Mouse (Mus musculus): ENCODE measurements around the gene Kap. TPM values are rescaled to one million over a fixed set of nuclear protein-coding genes. Genes with fewer than 3 reads are reported as not detected.
A peak's percentile ranks its signal among the peaks of the same experiment; 100 is the strongest.
"Not testable (repeated sequence)": the region's sequence is repeated elsewhere in the genome, so short reads cannot be mapped to it uniquely, and the experiment has no call there.

Kap gene
- polyA plus RNA-seq, 1 experiment from 2014 or later, result not detected

DNA sequence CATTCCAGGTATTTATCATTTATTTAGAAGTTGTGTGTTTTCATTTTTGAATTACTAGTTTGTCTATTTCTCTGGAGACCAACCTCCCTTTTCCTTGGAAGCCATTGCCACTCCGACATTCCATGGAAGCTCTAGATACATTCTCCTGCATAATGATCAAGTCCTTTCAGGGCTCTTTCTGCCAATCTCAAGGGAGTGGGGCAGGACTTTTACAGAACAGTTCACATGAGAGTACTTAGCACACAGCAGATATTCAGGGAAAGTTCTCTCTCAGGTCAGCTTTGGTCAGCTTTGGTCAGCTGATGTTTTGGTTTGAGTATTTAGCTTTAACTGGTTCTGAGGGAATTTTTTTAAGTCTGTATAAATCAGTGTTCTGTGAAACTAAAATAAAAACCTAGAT, 14.8 kb upstream of the Kap start:
- H3K4me2 ChIP-seq (replicated peaks; ENCODE audit: low read depth, low read length), result no peak overlapping the region
- H3K36me3 ChIP-seq (ENCODE audit: insufficient read depth, low read length), result no peaks in the 10 kb centered on the region
- H3K27me3 ChIP-seq (replicated peaks; ENCODE audit: insufficient read depth, low read length), result no peaks in the 10 kb centered on the region
- no peaks in the 10 kb centered on the region for H3K4me1 ChIP-seq (ENCODE audit: insufficient read depth, low read depth, low read length)
- no peak for TF ChIP-seq CTCF (IDR thresholded peaks at IDR 0.05)
- TF ChIP-seq EP300 (IDR thresholded peaks at IDR 0.05), result no peak
- DNase-seq (ENCODE audit: low spot score) (no peak), ATAC-seq (no peak)
- no peak overlapping the region for H3K9ac ChIP-seq (replicated peaks; ENCODE audit: low read depth)
- no peak overlapping the region for H3K27ac ChIP-seq (ENCODE audit: low read length)
- WGBS, result 84% methylated on average over 1 of the region's 1 CpGs
- H3K4me3 ChIP-seq (ENCODE audit: low read depth, low read length), result no peak overlapping the region
- no peaks in the 10 kb centered on the region for H3K9me3 ChIP-seq (ENCODE audit: low read length)

DNA sequence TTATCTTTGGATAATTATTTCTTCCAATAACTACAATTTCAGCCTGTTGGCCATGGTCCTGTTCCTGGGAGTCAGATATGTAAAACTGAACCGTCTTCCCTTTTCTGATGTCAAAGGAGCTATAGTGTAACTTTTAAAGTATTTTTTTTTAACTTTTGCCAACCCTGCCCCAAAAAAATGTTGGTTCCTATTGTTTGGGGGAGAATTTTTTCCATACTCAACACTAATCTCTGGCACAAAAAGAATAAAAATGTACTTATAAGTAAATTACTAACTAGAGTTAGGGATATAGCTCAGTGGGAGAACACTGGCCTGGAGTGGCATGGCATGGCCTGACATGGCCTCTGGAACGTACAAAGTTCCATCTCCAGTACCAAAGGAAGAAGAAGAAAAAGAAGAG, 2.3 kb upstream of the Kap start:
- Histone ChIP-seq H3K9ac (replicated peaks; ENCODE audit: low read depth) (no peak overlapping the region), H3K36me3 (ENCODE audit: insufficient read depth, low read length) (no peaks in the 10 kb centered on the region), H3K4me1 (ENCODE audit: insufficient read depth, low read depth, low read length) (no peaks in the 10 kb centered on the region), H3K4me3 (ENCODE audit: low read depth, low read length) (no peak overlapping the region), H3K9me3 (ENCODE audit: low read length) (no peaks in the 10 kb centered on the region), H3K4me2 (replicated peaks; ENCODE audit: low read depth, low read length) (no peak overlapping the region), H3K27ac (ENCODE audit: low read length) (no peak overlapping the region), H3K27me3 (replicated peaks; ENCODE audit: insufficient read depth, low read length) (no peaks in the 10 kb centered on the region)
- 69% methylated on average over 2 of the region's 2 CpGs for WGBS
- no peak for ATAC-seq
- DNase-seq (ENCODE audit: low spot score), result no peak
- no peak for TF ChIP-seq EP300 (IDR thresholded peaks at IDR 0.05)
- no peak for TF ChIP-seq CTCF (IDR thresholded peaks at IDR 0.05)

DNA sequence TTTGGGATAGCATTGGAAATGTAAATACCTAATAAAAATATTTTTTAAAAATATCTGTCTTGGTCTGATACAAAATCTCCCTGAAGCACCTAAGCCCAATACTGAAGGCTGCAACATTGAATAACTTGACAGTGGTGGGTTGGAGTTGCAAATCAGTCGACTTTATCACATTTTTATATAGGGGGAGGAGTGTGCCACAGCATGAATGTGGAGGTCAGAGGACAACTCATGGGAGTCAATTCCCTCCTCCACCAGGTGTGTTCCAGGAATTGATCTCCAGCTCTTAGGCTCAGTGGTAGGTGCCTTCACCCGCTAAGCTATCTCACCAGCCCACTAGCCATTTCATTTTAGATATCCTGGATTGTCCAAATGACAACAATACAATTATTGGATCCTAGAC, 4.2 kb downstream of the Kap start:
- ATAC-seq (no peak), DNase-seq (ENCODE audit: low spot score) (no peak)
- H3K4me3 ChIP-seq (ENCODE audit: low read depth, low read length), result no peak overlapping the region
- no peak overlapping the region for H3K9ac ChIP-seq (replicated peaks; ENCODE audit: low read depth)
- no peaks in the 10 kb centered on the region for H3K36me3 ChIP-seq (ENCODE audit: insufficient read depth, low read length)
- WGBS, result 70% methylated on average over 2 of the region's 2 CpGs
- no peaks in the 10 kb centered on the region for H3K9me3 ChIP-seq (ENCODE audit: low read length)
- no peak overlapping the region for H3K27ac ChIP-seq (ENCODE audit: low read length)
- no peak overlapping the region for H3K4me2 ChIP-seq (replicated peaks; ENCODE audit: low read depth, low read length)
- no peaks in the 10 kb centered on the region for H3K27me3 ChIP-seq (replicated peaks; ENCODE audit: insufficient read depth, low read length)
- TF ChIP-seq CTCF (IDR thresholded peaks at IDR 0.05), result no peak
- no peak for TF ChIP-seq EP300 (IDR thresholded peaks at IDR 0.05)
- no peaks in the 10 kb centered on the region for H3K4me1 ChIP-seq (ENCODE audit: insufficient read depth, low read depth, low read length)

DNA sequence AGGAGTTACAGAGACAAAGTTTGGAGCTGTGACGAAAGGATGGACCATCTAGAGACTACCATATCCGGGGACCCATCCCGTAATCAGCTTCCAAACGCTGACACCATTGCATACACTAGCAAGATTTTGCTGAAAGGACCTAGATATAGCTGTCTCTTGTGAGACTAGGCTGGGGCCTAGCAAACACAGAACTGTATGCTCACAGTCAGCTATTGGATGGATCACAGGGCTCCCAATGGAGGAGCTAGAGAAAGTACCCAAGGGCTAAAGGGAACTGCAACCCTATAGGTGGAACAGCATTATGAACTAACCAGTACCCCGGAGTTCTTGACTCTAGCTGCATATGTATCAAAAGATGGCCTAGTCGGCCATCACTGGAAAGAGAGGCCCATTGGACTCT, 4.7 kb downstream of the Kap start:
- not testable (repeated sequence) for H3K4me3 ChIP-seq (ENCODE audit: low read depth, low read length); H3K9me3 ChIP-seq (ENCODE audit: low read length); H3K4me2 ChIP-seq (replicated peaks; ENCODE audit: low read depth, low read length); DNase-seq (ENCODE audit: low spot score); H3K9ac ChIP-seq (replicated peaks; ENCODE audit: low read depth); H3K4me1 ChIP-seq (ENCODE audit: insufficient read depth, low read depth, low read length); H3K27ac ChIP-seq (ENCODE audit: low read length); H3K27me3 ChIP-seq (replicated peaks; ENCODE audit: insufficient read depth, low read length); ATAC-seq; H3K36me3 ChIP-seq (ENCODE audit: insufficient read depth, low read length)
- 72% methylated on average over 4 of the region's 6 CpGs for WGBS

DNA sequence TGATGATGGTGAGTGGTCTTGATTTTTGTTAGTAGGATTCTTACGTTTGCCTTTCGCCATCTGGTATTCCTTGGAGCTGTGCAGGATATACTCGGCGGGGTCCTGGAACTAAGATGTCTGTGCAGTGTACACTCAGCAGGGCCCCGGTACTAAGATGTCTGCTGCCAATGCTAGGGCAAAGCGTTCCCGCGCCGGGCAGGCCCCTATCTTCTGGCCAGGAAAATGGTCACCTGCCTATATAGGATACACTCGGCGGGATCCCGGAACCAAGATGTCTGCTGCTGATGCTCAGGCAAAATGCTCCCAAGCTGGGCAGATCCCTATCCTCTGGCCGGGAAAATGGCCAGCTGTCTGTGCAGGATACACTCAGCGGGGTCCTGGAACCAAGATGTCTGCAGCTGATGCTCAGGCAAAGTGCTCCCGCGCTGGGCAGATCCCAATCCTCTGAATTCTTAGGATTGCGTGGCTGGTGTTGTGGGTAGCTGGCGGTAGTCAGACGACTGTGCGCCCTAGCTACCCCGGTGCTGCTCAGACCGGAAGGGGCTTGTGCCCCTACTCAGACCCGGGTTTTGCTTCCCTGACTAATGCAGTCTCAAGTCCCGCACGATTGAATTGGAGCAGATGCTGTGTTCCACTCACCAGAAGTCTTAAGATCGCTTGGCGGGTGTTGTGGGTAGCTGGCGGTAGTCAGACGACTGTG, 15.1 kb downstream of the Kap start:
- H3K4me3 ChIP-seq (ENCODE audit: low read depth, low read length); H3K36me3 ChIP-seq (ENCODE audit: insufficient read depth, low read length); H3K27me3 ChIP-seq (replicated peaks; ENCODE audit: insufficient read depth, low read length); H3K4me1 ChIP-seq (ENCODE audit: insufficient read depth, low read depth, low read length); H3K9ac ChIP-seq (replicated peaks; ENCODE audit: low read depth); ATAC-seq; DNase-seq (ENCODE audit: low spot score); H3K4me2 ChIP-seq (replicated peaks; ENCODE audit: low read depth, low read length); H3K27ac ChIP-seq (ENCODE audit: low read length); H3K9me3 ChIP-seq (ENCODE audit: low read length): not testable (repeated sequence)
- 81% methylated on average over 29 of the region's 29 CpGs for WGBS

DNA sequence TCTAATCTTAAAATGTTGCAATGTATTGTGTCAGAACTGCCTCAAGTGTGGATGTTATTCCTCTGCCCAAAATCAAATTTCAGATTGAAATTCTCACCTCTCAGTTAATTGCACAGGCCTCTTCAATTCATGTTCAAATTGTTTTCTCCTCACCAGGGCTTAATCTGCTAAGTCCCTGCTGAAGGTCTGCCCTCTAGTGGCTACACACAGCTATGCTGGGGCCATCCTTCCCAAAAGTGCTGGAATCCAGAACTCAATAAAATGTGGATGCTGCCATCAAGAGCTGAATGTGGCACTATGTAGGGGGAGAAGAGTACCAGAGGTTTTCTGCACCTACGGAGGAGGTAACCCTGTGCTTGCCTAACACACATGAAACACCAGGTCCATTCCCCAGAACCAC, 41.2 kb downstream of the Kap start:
- Histone ChIP-seq H3K27me3 (replicated peaks; ENCODE audit: insufficient read depth, low read length) (no peaks in the 10 kb centered on the region), H3K9me3 (ENCODE audit: low read length) (no peaks in the 10 kb centered on the region), H3K4me3 (ENCODE audit: low read depth, low read length) (no peak overlapping the region), H3K27ac (ENCODE audit: low read length) (no peak overlapping the region), H3K4me2 (replicated peaks; ENCODE audit: low read depth, low read length) (no peak overlapping the region), H3K36me3 (ENCODE audit: insufficient read depth, low read length) (no peaks in the 10 kb centered on the region), H3K9ac (replicated peaks; ENCODE audit: low read depth) (no peak overlapping the region), H3K4me1 (ENCODE audit: insufficient read depth, low read depth, low read length) (no peaks in the 10 kb centered on the region)
- ATAC-seq (no peak), DNase-seq (ENCODE audit: low spot score) (no peak)
- 45% methylated on average over 1 of the region's 1 CpGs for WGBS
- TF ChIP-seq CTCF (IDR thresholded peaks at IDR 0.05), result peak; percentile 30
- no peak for TF ChIP-seq EP300 (IDR thresholded peaks at IDR 0.05)

Other genes with a start within 250 kb of the Kap start
- gene Etv6, start 181.9 kb upstream of the Kap start, polyA plus RNA-seq (2015; fragmentation: Nextera tagmentation; extraction: Ambion mirVana), result 5.5 and 6.2 TPM in 2 replicates